Comparison of ENCODE assay signal across 9 mouse cellular contexts in genomic region chr1:53272646-53273045, GRCm38 (mm10). TPM values are rescaled to one million over a fixed set of nuclear protein-coding genes. Genes with fewer than 3 reads are reported as not detected.
DNase-seq lines count a peak whose midpoint lies in the region; ATAC-seq and TF ChIP-seq lines count a peak whose summit lies in the region.
"Had no signal": no experiment of that assay in that cellular context is flagged by ENCODE, and none has a peak within 500 bp of the region (broad histone marks: within the 10 kb centered on the region; RNA-seq: fewer than 3 reads in every experiment).

No protein-coding gene starts in this region.

- H3K9me3 ChIP-seq in heart, postnatal 0 days (replicated peaks; ENCODE audit: control insufficient read depth, low read length) = no peaks in the 10 kb centered on the region
- no peaks in the 10 kb centered on the region for H3K9me3 ChIP-seq in heart, embryonic 11.5 days (replicated peaks; ENCODE audit: control insufficient read depth, low read length)
- H3K9me3 ChIP-seq: megakaryocyte, embryonic 14.5 days had no signal

- H3K4me3 ChIP-seq in heart, postnatal 0 days (ENCODE audit: low read depth, low read length) = no peak overlapping the region
- H3K4me3 ChIP-seq in heart, embryonic 11.5 days (ENCODE audit: low read depth, low read length) = no peak overlapping the region
- H3K4me3 ChIP-seq: megakaryocyte, embryonic 14.5 days had no signal

- H3K27me3 ChIP-seq in heart, postnatal 0 days (ENCODE audit: control insufficient read depth, insufficient read depth, low read length) = no peaks in the 10 kb centered on the region
- no peaks in the 10 kb centered on the region for H3K27me3 ChIP-seq in heart, embryonic 11.5 days (ENCODE audit: control insufficient read depth, insufficient read depth, low read length)
- H3K27me3 ChIP-seq: megakaryocyte, embryonic 14.5 days had no signal

- peak; percentile 73 for TF ChIP-seq CTCF in heart, postnatal 0 days (IDR thresholded peaks at IDR 0.05; ENCODE audit: low read depth)

- H3K36me3 ChIP-seq in heart, postnatal 0 days (replicated peaks; ENCODE audit: control insufficient read depth, insufficient read depth, low read length) = no peaks in the 10 kb centered on the region; the same call in 1 of the 2 replicates
- no peaks in the 10 kb centered on the region for H3K36me3 ChIP-seq in heart, embryonic 11.5 days (ENCODE audit: control insufficient read depth, insufficient read depth, low read length)

- no peak for TF ChIP-seq EP300 in heart, postnatal 0 days (IDR thresholded peaks at IDR 0.05; ENCODE audit: low read depth)

- H3K4me1 ChIP-seq in heart, postnatal 0 days (ENCODE audit: control insufficient read depth, insufficient read depth) = no peaks in the 10 kb centered on the region
- H3K4me1 ChIP-seq in heart, embryonic 11.5 days (ENCODE audit: control insufficient read depth, insufficient read depth, low read length) = no peaks in the 10 kb centered on the region
- H3K4me1 ChIP-seq: megakaryocyte, embryonic 14.5 days had no signal

- no peak overlapping the region for H3K9ac ChIP-seq in heart, postnatal 0 days (replicated peaks; ENCODE audit: low read depth, low read length)
- no peak overlapping the region for H3K9ac ChIP-seq in heart, embryonic 11.5 days (ENCODE audit: low read depth, low read length)

- H3K27ac ChIP-seq in heart, postnatal 0 days (ENCODE audit: low read depth) = no peak overlapping the region
- H3K27ac ChIP-seq in heart, embryonic 11.5 days (ENCODE audit: low read depth, low read length) = no peak overlapping the region

- ATAC-seq in heart, postnatal 0 days (ENCODE audit: insufficient read depth, low read depth) = no peak
- ATAC-seq in heart, embryonic 11.5 days (replicated peaks; ENCODE audit: insufficient number of reproducible peaks, low FRiP score, low TSS enrichment) = no peak
- peak; percentile 88 for ATAC-seq in frontal cortex, adult (ENCODE audit: low TSS enrichment)

- DNase-seq in heart, postnatal 0 days (ENCODE audit: low spot score) = peak; percentile 56
- DNase-seq in 416B (ENCODE audit: low read depth) = peak; percentile 60
- peak; percentile 46 for DNase-seq in adrenal gland, postnatal 14 days
- peak; percentile 10 to 25 for DNase-seq in layer of hippocampus, postnatal 36 days
- peak; percentile 51 for DNase-seq in right cerebral cortex, postnatal 4 days
- DNase-seq in urinary bladder, postnatal 36 days (ENCODE audit: low spot score in 2 of 2) = no peak

- no peak overlapping the region for H3K4me2 ChIP-seq in heart, postnatal 0 days (ENCODE audit: low read depth, low read length)
- H3K4me2 ChIP-seq in heart, embryonic 11.5 days = no peak overlapping the region

RNA-seq across cellular contexts. Expression of gene Pms1, which starts 24.2 kb away (rescaled TPM):
- 1.4 and 3.9 TPM in 2 replicates for total RNA-seq in heart, postnatal 0 days (2014; rRNA removed; ENCODE audit: low replicate concordance)
- polyA plus RNA-seq in heart, postnatal 0 days (2015; fragmentation: Nextera tagmentation; extraction: Ambion mirVana) = 4.7 and 5.2 TPM in 2 replicates
- 14.5 and 15.2 TPM in 2 replicates for polyA plus RNA-seq in heart, embryonic 11.5 days (2014; fragmentation: Nextera tagmentation; extraction: Ambion mirVana)
- 4.6 and 5.7 TPM in 2 replicates for total RNA-seq in adrenal gland, postnatal 14 days (2021)
- total RNA-seq in layer of hippocampus, postnatal 36 days (2021) = 10 to 100 TPM; 25.8 to 27.0 TPM

RNA-seq across cellular contexts. Expression of gene Ormdl1, which starts 24.2 kb away (rescaled TPM):
- total RNA-seq in heart, postnatal 0 days (2014; rRNA removed; ENCODE audit: low replicate concordance) = 16.8 and 20.8 TPM in 2 replicates
- 16.8 and 20.1 TPM in 2 replicates for polyA plus RNA-seq in heart, postnatal 0 days (2015; fragmentation: Nextera tagmentation; extraction: Ambion mirVana)
- polyA plus RNA-seq in heart, embryonic 11.5 days (2014; fragmentation: Nextera tagmentation; extraction: Ambion mirVana) = 51.2 and 58.2 TPM in 2 replicates
- 12.5 TPM in 2 replicates for total RNA-seq in adrenal gland, postnatal 14 days (2021)
- total RNA-seq in layer of hippocampus, postnatal 36 days (2021) = 1 to 10 TPM; 8.4 to 8.7 TPM

RNA-seq across cellular contexts. Expression of gene Gm28778, which starts 24.3 kb away (rescaled TPM):
- total RNA-seq in heart, postnatal 0 days (2014; rRNA removed; ENCODE audit: low replicate concordance) = 3.7 TPM in 1 of 2 replicates, not detected in the other
- polyA plus RNA-seq in heart, postnatal 0 days (2015; fragmentation: Nextera tagmentation; extraction: Ambion mirVana) = not detected in 2 replicates
- not detected in 2 replicates for polyA plus RNA-seq in heart, embryonic 11.5 days (2014; fragmentation: Nextera tagmentation; extraction: Ambion mirVana)
- total RNA-seq in adrenal gland, postnatal 14 days (2021) = 0.83 TPM in 1 of 2 replicates, not detected in the other
- under 1 TPM in 1 of 2 experiments, not detected in 1; 0.95 TPM for total RNA-seq in layer of hippocampus, postnatal 36 days (2021)

RNA-seq across cellular contexts. Expression of gene Osgepl1, which starts 40.8 kb away (rescaled TPM):
- total RNA-seq in heart, postnatal 0 days (2014; rRNA removed; ENCODE audit: low replicate concordance) = 15.5 and 21.3 TPM in 2 replicates
- 49.2 and 51.8 TPM in 2 replicates for polyA plus RNA-seq in heart, postnatal 0 days (2015; fragmentation: Nextera tagmentation; extraction: Ambion mirVana)
- 29.3 and 30.9 TPM in 2 replicates for polyA plus RNA-seq in heart, embryonic 11.5 days (2014; fragmentation: Nextera tagmentation; extraction: Ambion mirVana)
- 19.5 and 20.8 TPM in 2 replicates for total RNA-seq in adrenal gland, postnatal 14 days (2021)
- total RNA-seq in layer of hippocampus, postnatal 36 days (2021) = 10 to 100 TPM; 17.9 to 18.9 TPM

Comparison
In these comparisons a context has a peak if more than half of its experiments do, and no peak if none do; other contexts are left out.
1. DNase-seq: peak in heart, postnatal 0 days (single experiment), 416B (single experiment), adrenal gland, postnatal 14 days (single experiment), layer of hippocampus, postnatal 36 days (2 of 2) and right cerebral cortex, postnatal 4 days (single experiment); none in urinary bladder, postnatal 36 days (0 of 2).